Mouse (Mus musculus): Measurements from ENCODE around the gene Mgea5. TPM values are rescaled to one million over a fixed set of nuclear protein-coding genes. Genes with fewer than 3 reads are reported as not detected.
"Not testable (repeated sequence)": the region's sequence is repeated elsewhere in the genome, so short reads cannot be mapped to it uniquely, and the experiment has no call there.

Gene Mgea5
- polyA plus RNA-seq, 1 experiment from 2014 or later: 86.3 TPM

DNA sequence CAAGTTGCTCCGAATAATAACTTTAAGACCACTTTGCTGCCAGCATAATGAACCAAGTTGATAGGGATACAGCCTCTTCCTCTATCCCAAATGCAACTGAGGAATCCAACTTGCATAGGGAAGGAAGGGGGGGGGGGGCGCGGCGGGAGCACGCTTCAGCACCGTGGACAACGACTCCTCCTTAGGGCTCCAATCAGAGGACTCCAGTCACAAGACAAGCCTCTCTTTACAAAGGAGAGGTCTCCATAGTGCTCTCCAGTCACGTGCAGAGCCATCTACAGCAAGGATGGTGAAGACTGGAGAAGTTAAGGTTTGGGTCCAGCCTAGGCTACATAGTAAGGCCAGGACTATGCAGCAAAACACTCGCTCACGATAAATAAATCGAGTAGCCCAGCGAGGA is 30.2 kb upstream of the Mgea5 start:
- ChIA-PET POLR2A (interaction anchor here (1.0 kb wide), 1 partner anchor 140 kb away, joined by 3 read pairs; no protein-coding TSS in a partner anchor), CTCF (interaction anchor here (0.6 to 2.0 kb wide), 4 partner anchors 112 to 200 kb away, joined by 3 to 5 read pairs (median 4); no protein-coding TSS in a partner anchor)
- ATAC-seq: no peak
- in situ Hi-C loops (cut with MboI; ENCODE audit: low pct_unique_long_range_greater_than_20kb): loop anchor here (5.0 kb wide), 2 partner anchors 138 to 204 kb away; no protein-coding TSS in a partner anchor
- H3K27me3 ChIP-seq: no peaks in the 10 kb centered on the region
- no peak for DNase-seq (ENCODE audit: low read depth, low spot score)
- no peak for TF ChIP-seq CTCF (IDR thresholded peaks at IDR 0.05)

DNA sequence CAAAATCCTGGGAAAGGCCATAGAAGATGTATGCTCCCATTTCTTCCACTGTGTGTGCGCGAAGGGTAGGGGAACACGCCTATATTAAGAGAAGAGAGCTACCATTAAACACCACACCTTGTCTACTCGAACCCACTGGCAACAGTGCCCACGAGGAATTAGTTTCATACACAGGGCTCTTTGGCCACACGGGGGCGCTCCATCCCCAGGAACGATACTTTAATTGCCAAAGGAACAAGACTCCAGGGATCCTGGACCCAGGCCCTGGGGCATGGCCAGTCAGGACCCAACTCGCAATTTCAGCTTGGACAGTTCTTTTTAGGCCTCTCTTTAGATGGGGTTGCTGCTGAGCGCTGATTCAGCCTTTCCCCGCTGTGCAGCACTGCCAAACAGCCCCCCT is 29.6 kb upstream of the Mgea5 start:
- DNase-seq (ENCODE audit: low read depth, low spot score) (no peak), ATAC-seq (peak; percentile 27)
- in situ Hi-C loops (cut with MboI; ENCODE audit: low pct_unique_long_range_greater_than_20kb): loop anchor here (5.0 kb wide), 2 partner anchors 139 to 204 kb away; no protein-coding TSS in a partner anchor
- H3K27me3 ChIP-seq: no peaks in the 10 kb centered on the region
- peak; percentile 91 for TF ChIP-seq CTCF (IDR thresholded peaks at IDR 0.05)
- ChIA-PET CTCF (interaction anchor here (0.6 to 2.0 kb wide), 5 partner anchors 9 to 201 kb away, joined by 3 to 5 read pairs (median 3); no protein-coding TSS in a partner anchor), POLR2A (interaction anchor here (1.0 kb wide), 1 partner anchor 140 kb away, joined by 3 read pairs; no protein-coding TSS in a partner anchor)

DNA sequence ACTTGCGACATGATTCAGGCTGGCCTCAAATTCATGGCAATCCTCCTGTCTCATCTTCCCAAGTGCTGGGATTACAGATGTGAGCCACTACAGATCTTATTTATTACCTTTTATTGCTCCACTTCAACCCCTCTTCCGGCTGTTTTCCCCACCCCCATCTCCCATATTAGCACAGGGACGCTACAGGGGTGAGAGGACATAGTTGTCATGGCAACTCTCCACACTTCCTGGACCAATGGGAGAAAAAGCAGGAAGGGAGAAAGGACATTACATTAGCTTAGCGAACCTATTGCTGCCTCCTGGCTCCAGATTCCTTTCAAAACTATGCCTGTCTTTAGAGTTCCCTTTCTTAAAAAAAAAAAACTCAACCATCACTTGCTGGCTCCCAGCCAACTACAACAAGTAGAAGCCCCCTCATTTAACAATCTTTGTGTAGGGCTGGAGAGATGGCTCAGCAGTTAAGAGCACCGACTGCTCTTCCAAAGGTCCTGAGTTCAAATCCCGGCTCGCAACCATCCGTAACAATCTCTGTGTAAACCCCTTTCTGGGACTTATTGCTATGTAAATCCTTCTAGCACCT is 29.1 kb upstream of the Mgea5 start:
- no peaks in the 10 kb centered on the region for H3K27me3 ChIP-seq
- DNase-seq (ENCODE audit: low read depth, low spot score): no peak
- in situ Hi-C loops (cut with MboI; ENCODE audit: low pct_unique_long_range_greater_than_20kb): loop anchor here (5.0 kb wide), 2 partner anchors 140 to 205 kb away; no protein-coding TSS in a partner anchor
- ATAC-seq: no peak
- ChIA-PET POLR2A (no interaction called here), CTCF (interaction anchor here (0.7 to 1.4 kb wide), 3 partner anchors 10 to 137 kb away, joined by 3 to 4 read pairs (median 3); no protein-coding TSS in a partner anchor)
- TF ChIP-seq CTCF (IDR thresholded peaks at IDR 0.05): no peak

DNA sequence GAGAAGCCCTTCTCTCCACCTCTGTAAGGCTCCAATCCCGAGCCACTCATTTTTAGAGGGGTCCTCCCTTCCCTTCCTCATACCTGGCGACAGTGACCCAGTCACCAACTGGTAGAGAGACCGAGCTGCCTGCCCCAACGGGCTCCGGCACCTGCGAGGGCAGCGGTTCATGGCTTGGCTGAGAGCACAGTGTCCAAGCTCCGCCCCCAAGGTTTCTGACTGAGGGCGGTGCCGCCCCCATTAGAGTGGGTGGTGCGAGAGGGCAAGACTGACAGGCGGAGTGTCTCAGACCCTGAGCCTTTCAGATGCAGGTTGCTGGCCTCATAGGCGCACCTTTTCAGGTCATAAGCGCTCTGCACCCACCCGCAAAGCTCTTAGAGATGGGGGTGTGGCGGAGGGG is 28.5 kb upstream of the Mgea5 start:
- no peak for DNase-seq (ENCODE audit: low read depth, low spot score)
- no peak for TF ChIP-seq CTCF (IDR thresholded peaks at IDR 0.05)
- no peak for ATAC-seq

DNA sequence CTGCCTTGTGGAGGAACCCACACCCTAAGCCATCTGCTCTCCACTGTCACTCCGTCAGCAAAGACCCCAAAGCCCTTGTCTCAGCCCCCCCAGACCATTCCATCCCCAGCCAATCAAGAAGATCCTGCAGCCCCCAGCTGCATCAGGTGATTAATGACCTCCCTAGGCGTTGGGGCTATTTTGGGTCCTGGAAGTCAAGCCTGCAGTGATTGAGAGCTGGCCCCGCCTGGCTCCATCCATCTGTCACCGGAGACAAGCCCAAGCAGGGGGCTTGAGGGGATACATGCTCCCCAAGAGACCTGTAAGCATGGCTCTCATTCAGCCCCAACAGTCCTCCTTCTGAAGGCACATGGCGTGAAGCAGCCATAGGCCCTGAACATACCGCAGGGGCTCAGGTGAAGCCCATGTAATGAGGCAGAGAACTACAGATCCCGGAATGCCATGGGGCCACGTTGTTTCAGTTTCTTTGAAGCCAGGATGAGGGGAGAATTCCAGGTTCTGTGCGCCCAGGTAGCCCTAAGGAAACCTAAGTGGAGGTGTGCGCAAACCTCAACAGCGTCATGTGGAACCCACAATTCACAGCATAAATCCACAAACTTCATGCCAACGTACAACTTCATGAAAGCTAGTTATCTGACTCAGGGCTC is 27.5 kb upstream of the Mgea5 start:
- H3K27me3 ChIP-seq: no peaks in the 10 kb centered on the region
- TF ChIP-seq CTCF (IDR thresholded peaks at IDR 0.05): no peak
- CTCF ChIA-PET: no interaction called here
- POLR2A ChIA-PET: no interaction called here
- no peak for DNase-seq (ENCODE audit: low read depth, low spot score)
- in situ Hi-C loops (cut with MboI; ENCODE audit: low pct_unique_long_range_greater_than_20kb): loop anchor here (5.0 kb wide), 2 partner anchors 141 to 206 kb away; no protein-coding TSS in a partner anchor
- no peak for ATAC-seq

More for the DNA sequence above, 28.5 kb upstream of the Mgea5 start:
- in situ Hi-C loops (cut with MboI; ENCODE audit: low pct_unique_long_range_greater_than_20kb): loop anchor here (5.0 kb wide), 2 partner anchors 140 to 205 kb away; no protein-coding TSS in a partner anchor
- CTCF ChIA-PET: no interaction called here
- POLR2A ChIA-PET: no interaction called here
- no peaks in the 10 kb centered on the region for H3K27me3 ChIP-seq

DNA sequence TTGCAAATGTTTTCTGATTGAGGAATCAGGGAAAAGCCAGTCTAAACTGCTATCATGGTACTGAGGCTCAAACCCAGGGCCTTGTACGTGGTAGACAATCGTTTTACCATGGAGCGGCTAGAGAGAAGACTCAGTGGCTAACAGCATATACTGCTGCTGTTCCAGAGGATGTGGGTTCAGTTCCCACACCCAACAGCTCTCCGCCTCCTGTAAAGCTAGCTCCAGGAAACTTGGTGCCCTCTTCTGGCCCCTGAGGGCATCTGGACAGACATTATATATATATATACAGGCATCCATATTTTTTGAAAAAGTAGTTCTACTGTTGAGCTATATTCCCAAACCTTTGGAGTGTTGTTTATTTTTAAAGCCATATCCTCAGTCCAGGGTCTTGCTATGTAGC is 24.1 kb upstream of the Mgea5 start:
- no peak for ATAC-seq
- DNase-seq (ENCODE audit: low read depth, low spot score): no peak
- H3K27me3 ChIP-seq: no peaks in the 10 kb centered on the region
- in situ Hi-C loops (cut with MboI; ENCODE audit: low pct_unique_long_range_greater_than_20kb): no loop called here
- CTCF ChIA-PET: interaction anchor here (1.0 to 1.9 kb wide), 4 partner anchors 9 to 207 kb away, joined by 3 to 8 read pairs (median 6); partner anchors contain the start of gene Kcnip2
- TF ChIP-seq CTCF (IDR thresholded peaks at IDR 0.05): no peak
- POLR2A ChIA-PET: no interaction called here

DNA sequence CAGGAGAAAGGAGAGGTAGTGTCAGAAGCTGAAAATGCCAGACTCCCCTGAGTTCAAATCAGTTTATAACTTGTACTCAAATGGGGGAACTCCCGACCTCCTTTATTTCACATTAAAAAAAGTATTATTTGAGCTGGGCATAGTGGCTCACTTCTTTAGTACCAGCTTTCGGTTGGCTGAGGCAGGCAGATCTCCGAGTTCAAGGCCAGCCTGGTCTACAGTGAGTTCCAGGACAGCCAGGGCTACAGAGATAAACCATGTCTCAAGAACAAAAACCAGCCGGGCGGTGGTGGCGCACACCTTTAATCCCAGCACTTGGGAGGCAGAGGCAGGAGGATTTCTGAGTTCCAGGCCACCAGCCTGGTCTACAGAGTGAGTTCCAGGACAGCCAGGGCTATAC is 22.2 kb upstream of the Mgea5 start:
- DNase-seq (ENCODE audit: low read depth, low spot score); H3K27me3 ChIP-seq; in situ Hi-C loops (cut with MboI; ENCODE audit: low pct_unique_long_range_greater_than_20kb); ATAC-seq: not testable (repeated sequence)
- POLR2A ChIA-PET: interaction anchor here (0.7 kb wide), 2 partner anchors 11 to 127 kb away, joined by 3 to 4 read pairs; no protein-coding TSS in a partner anchor
- CTCF ChIA-PET: interaction anchor here (1.6 to 2.5 kb wide), 4 partner anchors 10 to 156 kb away, joined by 3 to 8 read pairs (median 5); no protein-coding TSS in a partner anchor

DNA sequence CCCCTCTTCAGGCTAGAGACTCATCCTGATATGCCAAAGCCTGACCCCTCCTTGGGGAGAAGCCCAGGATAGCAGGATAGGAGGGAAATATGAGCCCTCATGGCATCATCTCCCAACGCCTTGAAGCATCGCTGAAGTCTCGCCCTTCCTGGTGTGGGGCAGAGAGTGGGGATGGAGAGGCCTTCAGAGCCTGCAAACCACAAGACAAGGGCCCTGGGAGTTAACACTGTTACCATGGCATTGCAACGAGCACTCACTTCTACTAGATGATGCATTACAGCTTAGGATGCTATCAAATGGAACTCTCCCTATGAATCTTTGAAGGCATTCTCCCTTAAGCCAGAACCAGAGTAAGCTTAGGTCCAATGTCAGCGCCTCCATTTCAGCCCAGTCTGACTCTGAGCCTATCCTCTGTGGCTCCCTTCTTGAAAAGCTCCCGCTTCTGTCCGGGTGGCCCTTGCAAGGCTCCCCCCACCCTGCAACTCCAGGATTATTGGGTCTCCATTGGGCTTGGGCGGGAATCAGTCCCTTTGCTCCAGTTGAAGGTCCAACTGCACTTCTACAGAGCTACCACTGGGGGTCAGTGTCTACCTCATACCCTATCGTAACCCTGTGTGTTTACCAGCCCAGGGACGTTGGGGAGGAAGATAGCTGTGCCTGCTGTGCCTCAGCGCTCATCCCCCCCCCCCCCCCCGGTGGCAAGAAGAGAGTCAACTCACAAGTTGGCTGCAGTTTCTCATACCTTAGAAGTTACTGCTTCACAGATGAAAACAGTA is 21.1 kb upstream of the Mgea5 start:
- peak; percentile 83 for TF ChIP-seq CTCF (IDR thresholded peaks at IDR 0.05)
- POLR2A ChIA-PET: interaction anchor here (0.6 to 1.2 kb wide), 3 partner anchors 22 to 160 kb away, joined by 3 to 6 read pairs (median 6); no protein-coding TSS in a partner anchor
- ATAC-seq (peak; percentile 53), DNase-seq (ENCODE audit: low read depth, low spot score) (no peak)
- no peaks in the 10 kb centered on the region for H3K27me3 ChIP-seq
- in situ Hi-C loops (cut with MboI; ENCODE audit: low pct_unique_long_range_greater_than_20kb): no loop called here
- CTCF ChIA-PET: interaction anchor here (0.6 to 2.5 kb wide), 10 partner anchors 9 to 209 kb away, joined by 3 to 8 read pairs (median 4); no protein-coding TSS in a partner anchor

DNA sequence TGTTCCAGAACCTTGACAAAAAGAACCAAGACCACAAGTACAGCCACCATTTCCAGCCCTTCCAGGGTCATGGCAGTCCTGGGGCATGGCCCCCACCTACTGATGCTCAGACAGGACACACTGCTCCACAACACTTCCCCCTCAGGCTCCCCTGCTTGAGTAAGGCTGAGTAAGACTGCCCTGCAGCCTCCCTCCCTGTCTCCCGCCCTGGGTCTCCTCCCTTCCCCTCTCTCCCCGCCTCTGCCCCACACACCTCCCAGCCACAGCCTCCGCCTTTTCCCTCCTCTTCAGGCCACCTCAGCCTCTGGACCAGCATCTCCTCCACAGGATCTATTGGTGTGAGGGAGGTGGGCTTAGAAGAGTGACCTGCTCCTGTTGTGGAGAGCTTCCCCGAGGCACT is 19.8 kb upstream of the Mgea5 start:
- no peaks in the 10 kb centered on the region for H3K27me3 ChIP-seq
- in situ Hi-C loops (cut with MboI; ENCODE audit: low pct_unique_long_range_greater_than_20kb): no loop called here
- ATAC-seq: no peak
- POLR2A ChIA-PET: no interaction called here
- CTCF ChIA-PET: no interaction called here
- DNase-seq (ENCODE audit: low read depth, low spot score): no peak
- no peak for TF ChIP-seq CTCF (IDR thresholded peaks at IDR 0.05)

DNA sequence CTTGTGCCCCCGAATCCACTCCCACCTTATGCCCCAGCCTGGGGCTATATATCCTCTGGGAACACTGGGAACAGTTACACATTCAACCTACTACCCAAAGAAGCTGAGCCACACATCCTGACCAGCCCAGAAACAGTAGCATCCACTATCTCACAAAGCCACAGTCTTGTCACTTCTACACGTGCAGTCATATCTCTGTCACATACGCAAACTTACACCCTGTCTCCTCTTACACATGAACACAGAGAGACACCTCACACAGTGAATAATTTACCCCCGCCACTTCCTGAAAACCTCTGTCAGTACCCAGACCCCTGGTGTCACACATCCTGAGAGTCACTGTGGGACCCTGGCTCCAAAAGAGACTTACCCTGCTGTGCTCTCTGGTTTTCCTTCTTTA is 19.1 kb upstream of the Mgea5 start:
- in situ Hi-C loops (cut with MboI; ENCODE audit: low pct_unique_long_range_greater_than_20kb): no loop called here

More for the DNA sequence above, 19.1 kb upstream of the Mgea5 start:
- ChIA-PET CTCF (no interaction called here), POLR2A (no interaction called here)
- DNase-seq (ENCODE audit: low read depth, low spot score): no peak
- ATAC-seq: no peak
- no peaks in the 10 kb centered on the region for H3K27me3 ChIP-seq
- TF ChIP-seq CTCF (IDR thresholded peaks at IDR 0.05): no peak

All from Patski (cell line).